Comparison of ENCODE assay signal across 23 mouse cellular contexts in genomic region chr3:137217245-137217644, GRCm38 (mm10).
DNase-seq lines count a peak whose midpoint lies in the region; ATAC-seq and TF ChIP-seq lines count a peak whose summit lies in the region.
"Had no signal": no experiment of that assay in that cellular context is flagged by ENCODE, and none has a peak within 500 bp of the region (broad histone marks: within the 10 kb centered on the region; RNA-seq: fewer than 3 reads in every experiment).

No protein-coding gene starts in this region.

- H3K27ac ChIP-seq in heart, embryonic 12.5 days (ENCODE audit: poor library complexity, severe bottlenecking), result 0 out of 2 replicates have a peak overlapping the region, but pooled peaks have one; percentile 9
- no peak overlapping the region for H3K27ac ChIP-seq in heart, adult 2 months
- no peak overlapping the region for H3K27ac ChIP-seq in lung, embryonic 14.5 days (ENCODE audit: low read depth)
- no peak overlapping the region for H3K27ac ChIP-seq in liver, embryonic 11.5 days (ENCODE audit: low read depth, low read length)
- H3K27ac ChIP-seq: embryonic facial prominence, embryonic 15.5 days; forebrain, embryonic 10.5 days; hindbrain, embryonic 15.5 days; intestine, embryonic 15.5 days; limb, embryonic 15.5 days; liver, embryonic 15.5 days had no signal

- no peak overlapping the region for H3K4me3 ChIP-seq in heart, embryonic 12.5 days
- H3K4me3 ChIP-seq in heart, adult 2 months, result no peak overlapping the region
- no peak overlapping the region for H3K4me3 ChIP-seq in lung, embryonic 14.5 days (ENCODE audit: low read depth, low read length)
- H3K4me3 ChIP-seq in liver, embryonic 11.5 days (ENCODE audit: low read depth, low read length), result no peak overlapping the region
- H3K4me3 ChIP-seq: embryonic facial prominence, embryonic 15.5 days; forebrain, embryonic 10.5 days; heart, embryonic 13.5 days; hindbrain, embryonic 15.5 days; intestine, embryonic 15.5 days; limb, embryonic 15.5 days; liver, embryonic 15.5 days had no signal

- no peak overlapping the region for H3K4me2 ChIP-seq in heart, embryonic 12.5 days
- no peak overlapping the region for H3K4me2 ChIP-seq in lung, embryonic 14.5 days
- H3K4me2 ChIP-seq in liver, embryonic 11.5 days, result no peak overlapping the region
- H3K4me2 ChIP-seq: embryonic facial prominence, embryonic 15.5 days; heart, embryonic 13.5 days; hindbrain, embryonic 15.5 days; intestine, embryonic 15.5 days; limb, embryonic 15.5 days; liver, embryonic 15.5 days had no signal

- no peak overlapping the region for H3K9ac ChIP-seq in heart, embryonic 12.5 days
- no peak overlapping the region for H3K9ac ChIP-seq in heart, adult 2 months (ENCODE audit: low read depth, low read length)
- H3K9ac ChIP-seq in lung, embryonic 14.5 days, result no peak overlapping the region
- no peak overlapping the region for H3K9ac ChIP-seq in liver, embryonic 11.5 days (ENCODE audit: low read depth, low read length)
- H3K9ac ChIP-seq: embryonic facial prominence, embryonic 15.5 days; heart, embryonic 13.5 days; hindbrain, embryonic 15.5 days; intestine, embryonic 15.5 days; limb, embryonic 15.5 days; liver, embryonic 15.5 days had no signal

- TF ChIP-seq POLR2A in heart, adult 2 months (IDR thresholded peaks at IDR 0.05; ENCODE audit: insufficient read depth, low read depth, low read length), result no peak

- peaks cover 6% of the 10 kb centered on the region for H3K4me1 ChIP-seq in heart, embryonic 12.5 days (replicated peaks)
- peaks cover 2% of the 10 kb centered on the region; the same call in 1 of the 2 replicates for H3K4me1 ChIP-seq in heart, adult 2 months (ENCODE audit: control insufficient read depth, insufficient read depth, low read length)
- no peaks in the 10 kb centered on the region for H3K4me1 ChIP-seq in lung, embryonic 14.5 days (ENCODE audit: insufficient read depth)
- H3K4me1 ChIP-seq in liver, embryonic 11.5 days (replicated peaks; ENCODE audit: control insufficient read depth, insufficient read depth, low read length), result 0 out of 2 replicates have a peak, but pooled peaks cover 3% of the 10 kb centered on the region
- H3K4me1 ChIP-seq: embryonic facial prominence, embryonic 15.5 days; forebrain, embryonic 10.5 days; hindbrain, embryonic 15.5 days; intestine, embryonic 15.5 days; limb, embryonic 15.5 days; liver, embryonic 15.5 days had no signal

- H3K27me3 ChIP-seq in heart, embryonic 12.5 days (replicated peaks), result no peaks in the 10 kb centered on the region
- H3K27me3 ChIP-seq in heart, adult 2 months (ENCODE audit: control insufficient read depth, insufficient read depth, low read length), result no peaks in the 10 kb centered on the region
- no peaks in the 10 kb centered on the region for H3K27me3 ChIP-seq in lung, embryonic 14.5 days (ENCODE audit: insufficient read depth, low read length)
- H3K27me3 ChIP-seq in liver, embryonic 11.5 days (replicated peaks; ENCODE audit: control insufficient read depth, insufficient read depth, low read length), result no peaks in the 10 kb centered on the region
- H3K27me3 ChIP-seq: embryonic facial prominence, embryonic 15.5 days; heart, embryonic 13.5 days; hindbrain, embryonic 15.5 days; intestine, embryonic 15.5 days; limb, embryonic 15.5 days; liver, embryonic 15.5 days had no signal

- no peak for TF ChIP-seq CTCF in heart, adult 2 months (IDR thresholded peaks at IDR 0.05)
- TF ChIP-seq CTCF in lung, embryonic 14.5 days (IDR thresholded peaks at IDR 0.05; ENCODE audit: low read depth), result no peak

- TF ChIP-seq EP300 in heart, adult 2 months (IDR thresholded peaks at IDR 0.05; ENCODE audit: insufficient read depth, low read depth, low read length), result no peak

- H3K9me3 ChIP-seq in heart, embryonic 12.5 days (replicated peaks), result no peaks in the 10 kb centered on the region
- H3K9me3 ChIP-seq in lung, embryonic 14.5 days (ENCODE audit: low read depth, low read length), result no peaks in the 10 kb centered on the region
- H3K9me3 ChIP-seq in liver, embryonic 11.5 days (ENCODE audit: control insufficient read depth, low read length), result no peaks in the 10 kb centered on the region
- H3K9me3 ChIP-seq: embryonic facial prominence, embryonic 15.5 days; forebrain, embryonic 10.5 days; heart, embryonic 13.5 days; hindbrain, embryonic 15.5 days; intestine, embryonic 15.5 days; limb, embryonic 15.5 days; liver, embryonic 15.5 days had no signal

- intact Hi-C loops in heart, adult 2 months (cut with DNase I), result no loop called here

- H3K36me3 ChIP-seq in heart, embryonic 12.5 days, result no peaks in the 10 kb centered on the region
- no peaks in the 10 kb centered on the region for H3K36me3 ChIP-seq in heart, adult 2 months (ENCODE audit: control insufficient read depth, insufficient read depth, low read length)
- no peaks in the 10 kb centered on the region for H3K36me3 ChIP-seq in lung, embryonic 14.5 days (ENCODE audit: insufficient read depth)
- H3K36me3 ChIP-seq in liver, embryonic 11.5 days (ENCODE audit: control insufficient read depth, insufficient read depth, low read length), result no peaks in the 10 kb centered on the region
- H3K36me3 ChIP-seq: embryonic facial prominence, embryonic 15.5 days; forebrain, embryonic 10.5 days; heart, embryonic 13.5 days; hindbrain, embryonic 15.5 days; intestine, embryonic 15.5 days; limb, embryonic 15.5 days; liver, embryonic 15.5 days had no signal

- no peaks in the 10 kb centered on the region for H3K79me2 ChIP-seq in heart, adult 2 months (replicated peaks; ENCODE audit: control insufficient read depth, insufficient read depth, low read length)

- peak; percentile 66 for ATAC-seq in heart, embryonic 12.5 days (ENCODE audit: insufficient number of reproducible peaks, low FRiP score)
- ATAC-seq in lung, embryonic 14.5 days (ENCODE audit: insufficient read depth), result no peak
- no peak for ATAC-seq in liver, embryonic 11.5 days (replicated peaks; ENCODE audit: low FRiP score)
- ATAC-seq: forebrain, embryonic 16.5 days; intestine, embryonic 15.5 days had no signal

- no peak for DNase-seq in heart, adult 2 months
- DNase-seq in lung, embryonic 14.5 days, result peak; percentile 6
- no peak for DNase-seq in lung, postnatal 10 days
- peak; percentile 3 for DNase-seq in embryo, embryonic 11 days
- no peak for DNase-seq in urinary bladder, postnatal 25 days (ENCODE audit: low spot score)
- no peak for DNase-seq in liver, embryonic 11.5 days (ENCODE audit: low spot score)
- DNase-seq: adrenal gland, adult 2 months; cerebellum, adult 11 months; cerebellum, adult 9-11 months; gastrocnemius, postnatal 25 days; lung, postnatal 14 days; midbrain, embryonic 14.5 days; thymus, adult 18-20 months; thymus, postnatal 36 days had no signal

Comparison
In these comparisons a context has a peak if more than half of its experiments do, and no peak if none do; other contexts are left out.
1. DNase-seq: peak in lung, embryonic 14.5 days (single experiment) and embryo, embryonic 11 days (single experiment); none in heart, adult 2 months (0 of 2), lung, postnatal 10 days (single experiment), urinary bladder, postnatal 25 days (single experiment) and liver, embryonic 11.5 days (single experiment).